Mouse (Mus musculus) cortical plate, adult 2 months (tissue): ENCODE data around the gene Pcca. TPM values are rescaled to one million over a fixed set of nuclear protein-coding genes. Genes with fewer than 3 reads are reported as not detected.
A peak's percentile ranks its signal among the peaks of the same experiment; 100 is the strongest.

ENCODE experiments used
- H3K27ac ChIP-seq: fragments of 200-500 bp; 2 replicates; pipeline ENCODE4 v1.5.1; 2012; ENCODE audit warnings: low read length, control low read depth, inconsistent platforms; ENCODE audit not compliant: insufficient read depth
- H3K4me1 ChIP-seq: fragments of 200-500 bp; 2 replicates; pipeline ENCODE4 v1.6.1; 2011; ENCODE audit warnings: low read length; ENCODE audit not compliant: control insufficient read depth, insufficient read depth
- H3K4me3 ChIP-seq: fragments of 200-500 bp; 2 replicates; pipeline ENCODE4 v1.5.1; 2011; ENCODE audit warnings: mild to moderate bottlenecking, low read length, control low read depth; ENCODE audit not compliant: insufficient read depth
- CTCF ChIP-seq: fragments of 200-500 bp; IDR thresholded peaks from 2 replicates; pipeline ENCODE4 v1.5.1; 2011; ENCODE audit warnings: mild to moderate bottlenecking, control low read depth, low read length; ENCODE audit not compliant: insufficient read depth; ENCODE audit errors: extremely low read depth
- POLR2A ChIP-seq: fragments of 200-500 bp; IDR thresholded peaks from 2 replicates; pipeline ENCODE4 v1.6.1; 2011; ENCODE audit warnings: mild to moderate bottlenecking, low read length, control low read depth; ENCODE audit not compliant: insufficient read depth; ENCODE audit errors: extremely low read depth
- polyA plus RNA-seq: library from polyadenylated mRNA; depleted of rRNA; stranded (reverse); fragments of >200 nt; gene quantifications from 2 replicates; pipeline ENCODE4 v1.2.3, GENCODE M21; 2012

Gene Pcca
- polyA plus RNA-seq, 1 experiment = 34.9 TPM

DNA sequence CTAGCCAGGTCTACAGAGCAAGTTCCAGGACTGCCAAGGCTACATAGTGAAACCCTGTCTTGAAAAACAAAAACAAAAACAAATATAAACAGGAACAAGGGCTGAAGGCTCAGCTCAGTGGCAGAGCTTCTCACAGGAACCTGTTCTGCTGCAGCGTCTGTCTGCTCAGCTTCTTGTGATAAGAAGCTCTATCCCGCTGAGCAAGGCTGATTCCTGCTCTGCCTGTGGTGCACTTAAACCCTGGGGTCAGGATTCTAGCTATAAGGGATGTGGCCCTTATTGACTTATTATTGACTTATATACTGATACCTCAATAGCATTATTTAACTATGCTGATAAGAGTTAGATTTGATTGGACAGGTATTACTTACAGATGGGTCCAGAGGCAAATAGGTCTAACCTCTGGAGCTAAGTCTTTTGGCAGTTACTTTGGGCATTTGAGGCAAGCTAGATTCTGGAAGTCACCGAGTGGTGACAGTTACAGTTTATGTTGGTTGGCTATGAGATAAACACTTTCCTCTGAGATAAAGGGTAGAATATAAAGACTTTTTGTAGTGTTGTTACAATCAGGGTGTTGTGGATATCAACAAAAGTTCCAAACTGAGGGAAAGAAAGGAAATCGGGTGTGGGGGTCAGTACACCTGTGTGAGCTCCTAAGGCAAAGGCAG, 331.5 kb downstream of the Pcca start:
- TF ChIP-seq POLR2A (no peak), CTCF (no peak)
- no peak overlapping the region for H3K4me3 ChIP-seq
- H3K27ac ChIP-seq = no peak overlapping the region
- H3K4me1 ChIP-seq = peaks cover 3% of the 10 kb centered on the region

DNA sequence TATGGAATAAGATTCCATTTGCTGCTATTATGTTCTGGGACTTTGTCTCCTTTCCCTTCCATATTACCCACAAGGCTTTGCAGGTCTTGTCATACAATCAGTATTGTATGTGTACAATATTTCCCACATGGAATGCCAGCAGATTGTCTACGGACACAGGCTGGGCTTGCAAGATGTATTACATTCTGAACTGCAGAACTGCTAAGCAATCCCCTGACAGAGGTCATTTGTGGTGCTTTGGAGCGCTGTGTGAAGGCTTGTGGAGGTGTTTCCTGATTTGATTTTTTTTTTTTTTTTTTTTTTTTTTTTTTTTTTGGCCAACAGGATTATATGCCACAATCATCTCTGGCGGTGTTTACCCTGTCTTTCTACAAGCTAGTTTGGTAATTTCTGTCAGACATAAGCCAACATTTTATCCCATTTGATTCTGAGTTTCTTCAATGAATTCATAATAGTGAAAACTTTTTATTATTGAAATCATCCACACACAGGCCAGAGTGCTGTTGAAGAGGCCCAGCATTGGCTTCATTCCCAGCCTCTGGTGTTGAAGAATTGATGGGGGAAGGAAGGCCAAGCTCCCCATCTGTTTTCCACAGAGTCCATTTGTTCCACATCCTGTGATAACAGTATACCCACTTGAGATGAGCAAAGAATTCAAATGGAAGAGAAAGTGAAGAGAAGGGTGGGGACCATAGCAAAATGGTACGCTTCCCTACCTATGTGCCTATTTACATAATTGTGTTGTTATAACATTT, 333.6 kb downstream of the Pcca start:
- H3K4me1 ChIP-seq = peaks cover 2% of the 10 kb centered on the region; the same call in 1 of the 2 replicates
- H3K27ac ChIP-seq = no peak overlapping the region
- no peak overlapping the region for H3K4me3 ChIP-seq
- no peak for TF ChIP-seq POLR2A
- no peak for TF ChIP-seq CTCF

DNA sequence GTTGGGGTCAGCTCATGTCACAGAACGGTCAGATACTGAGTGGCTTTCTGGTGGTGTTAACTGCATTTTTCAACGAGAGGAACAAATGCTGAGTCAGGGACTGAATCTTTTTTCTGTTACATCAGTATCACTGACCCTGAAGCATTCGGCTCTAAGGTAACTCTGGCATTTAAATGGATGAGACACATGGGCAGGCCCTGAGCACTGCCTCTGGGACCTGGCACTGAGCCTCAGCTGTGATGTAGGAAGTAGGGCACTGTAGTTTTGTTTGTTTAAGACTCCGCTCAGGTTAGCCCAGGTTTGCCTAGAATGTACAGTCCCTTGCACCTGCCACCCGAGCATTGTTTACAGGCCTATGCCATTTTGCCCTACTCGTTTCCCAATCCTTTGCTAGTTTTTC, 335.7 kb downstream of the Pcca start:
- Histone ChIP-seq H3K4me1 (peaks cover 2% of the 10 kb centered on the region; the same call in 1 of the 2 replicates), H3K4me3 (no peak overlapping the region), H3K27ac (no peak overlapping the region)
- TF ChIP-seq POLR2A (no peak), CTCF (no peak)

DNA sequence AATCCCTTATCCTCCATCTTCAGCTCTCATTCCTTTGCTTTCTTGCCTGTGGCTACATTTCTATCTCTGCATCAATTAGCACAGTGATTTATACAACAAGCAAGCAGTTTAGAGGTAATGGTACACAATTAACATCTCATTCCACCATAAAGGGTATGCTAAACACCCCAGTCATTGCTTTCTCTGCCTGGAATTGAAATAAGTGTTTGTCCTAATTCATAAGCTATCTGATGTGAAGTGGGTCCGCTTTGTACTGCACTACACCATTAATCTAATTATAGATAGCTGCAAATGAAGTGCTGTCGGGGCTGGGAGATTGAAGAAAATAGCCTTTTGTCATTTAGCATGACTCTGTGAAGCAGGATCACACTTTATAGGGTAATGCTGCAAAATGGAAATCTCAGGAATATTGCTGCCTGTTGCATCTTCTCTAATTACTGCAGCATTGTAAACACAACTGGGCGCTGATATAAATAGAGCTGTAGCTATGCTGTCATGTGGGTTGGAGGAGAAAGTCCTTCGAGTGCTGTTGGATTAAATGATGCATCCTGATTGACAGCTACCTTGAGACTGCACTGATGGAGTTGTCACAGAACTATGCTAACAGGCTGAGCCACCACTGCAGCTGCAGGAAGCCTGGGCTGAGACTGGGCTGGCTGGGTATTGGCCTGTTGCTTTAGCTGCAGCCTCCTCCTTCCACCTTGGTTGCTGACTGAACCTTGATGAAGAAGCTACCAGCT, 337.9 kb downstream of the Pcca start:
- Histone ChIP-seq H3K4me3 (no peak overlapping the region), H3K4me1 (peaks cover 2% of the 10 kb centered on the region; the same call in 1 of the 2 replicates), H3K27ac (no peak overlapping the region)
- TF ChIP-seq POLR2A (no peak), CTCF (no peak)

DNA sequence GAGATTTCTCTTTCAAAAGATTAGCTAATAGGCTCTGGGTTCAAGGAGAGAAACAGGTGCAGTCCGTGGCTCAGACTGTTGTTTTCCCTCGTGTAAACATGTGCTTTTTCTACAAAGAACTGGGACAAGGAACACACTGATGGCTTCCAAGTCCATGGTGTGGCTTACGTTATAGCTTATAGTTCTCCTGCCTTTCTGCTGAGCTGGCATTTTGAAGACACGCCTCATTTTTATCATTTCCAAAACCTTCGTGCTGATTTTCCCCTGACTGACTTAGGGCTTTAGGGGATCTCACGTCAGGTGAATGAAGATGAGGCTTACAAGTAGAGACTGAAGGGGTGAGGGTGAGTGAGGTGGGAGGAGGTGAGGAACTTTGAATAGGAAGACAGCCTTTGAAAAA, 338.5 kb downstream of the Pcca start:
- no peak for TF ChIP-seq CTCF
- TF ChIP-seq POLR2A = no peak
- peaks cover 2% of the 10 kb centered on the region; the same call in 1 of the 2 replicates for H3K4me1 ChIP-seq
- H3K4me3 ChIP-seq = no peak overlapping the region
- no peak overlapping the region for H3K27ac ChIP-seq

DNA sequence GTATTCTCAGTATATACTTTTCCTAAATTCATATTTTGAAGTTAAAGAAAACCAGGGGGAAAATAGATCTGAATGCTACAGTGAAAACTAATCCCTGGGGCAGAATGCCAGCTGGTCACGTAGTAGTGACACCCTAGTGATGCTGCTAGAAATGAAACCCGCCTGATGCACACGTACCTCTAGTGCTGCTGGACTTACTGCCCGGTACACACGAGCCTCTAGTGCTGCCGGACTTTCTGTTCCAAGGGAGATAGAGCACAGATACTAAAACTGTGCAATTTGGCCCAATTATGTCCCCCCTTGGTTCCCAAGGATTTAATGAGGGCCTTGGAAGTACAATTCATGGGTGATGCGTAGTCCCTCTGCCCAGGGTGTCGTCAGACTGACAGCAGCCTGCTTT, 340.9 kb downstream of the Pcca start:
- no peaks in the 10 kb centered on the region for H3K4me1 ChIP-seq
- peak overlapping the region; percentile 78; the same call in 1 of the 2 replicates for H3K27ac ChIP-seq
- TF ChIP-seq POLR2A (no peak), CTCF (no peak)
- H3K4me3 ChIP-seq = no peak overlapping the region

DNA sequence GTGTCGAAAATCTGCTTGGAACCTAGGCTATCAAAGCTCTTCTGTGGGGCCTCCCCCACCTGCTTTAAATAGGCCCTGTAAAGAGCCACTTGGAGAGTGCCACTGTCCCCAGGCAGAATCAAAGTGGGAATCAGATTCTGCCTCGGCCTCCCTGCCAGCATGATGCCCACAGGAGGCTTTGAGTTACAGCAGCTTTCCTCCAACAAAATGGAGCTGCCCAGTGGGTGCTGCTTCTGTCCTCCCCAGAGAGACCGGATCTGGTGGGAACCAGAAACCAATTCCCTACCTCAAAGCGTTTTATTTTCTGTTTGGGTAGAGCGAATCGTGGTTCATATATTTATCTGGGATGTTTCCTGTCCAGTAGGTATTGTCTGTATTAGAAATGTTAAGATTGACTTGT, 341.5 kb downstream of the Pcca start:
- Histone ChIP-seq H3K4me1 (no peaks in the 10 kb centered on the region), H3K4me3 (no peak overlapping the region), H3K27ac (0 out of 2 replicates have a peak overlapping the region, but pooled peaks have one; percentile 54)
- TF ChIP-seq CTCF = no peak
- no peak for TF ChIP-seq POLR2A

DNA sequence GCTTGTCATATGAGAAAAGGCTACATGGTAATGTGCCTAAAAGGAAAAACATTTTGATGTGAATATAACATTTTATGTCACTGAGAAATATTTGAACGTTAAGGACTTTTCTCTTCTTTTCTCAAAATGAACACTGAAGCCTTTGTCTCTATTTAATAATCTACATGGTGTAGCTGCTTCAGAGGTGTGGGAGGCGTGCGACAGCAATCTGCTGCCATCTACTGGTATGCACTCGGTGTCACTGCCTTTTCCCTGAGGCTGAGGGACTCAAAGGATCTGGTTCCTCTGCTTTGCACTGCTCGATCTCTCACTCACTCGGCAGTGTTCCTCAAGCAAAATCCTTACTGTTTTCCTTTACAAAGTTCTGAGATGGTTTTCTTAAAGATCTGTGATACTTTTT, 342.0 kb downstream of the Pcca start:
- Histone ChIP-seq H3K4me1 (no peaks in the 10 kb centered on the region), H3K4me3 (no peak overlapping the region), H3K27ac (no peak overlapping the region)
- TF ChIP-seq CTCF (peak; percentile 100), POLR2A (no peak)

DNA sequence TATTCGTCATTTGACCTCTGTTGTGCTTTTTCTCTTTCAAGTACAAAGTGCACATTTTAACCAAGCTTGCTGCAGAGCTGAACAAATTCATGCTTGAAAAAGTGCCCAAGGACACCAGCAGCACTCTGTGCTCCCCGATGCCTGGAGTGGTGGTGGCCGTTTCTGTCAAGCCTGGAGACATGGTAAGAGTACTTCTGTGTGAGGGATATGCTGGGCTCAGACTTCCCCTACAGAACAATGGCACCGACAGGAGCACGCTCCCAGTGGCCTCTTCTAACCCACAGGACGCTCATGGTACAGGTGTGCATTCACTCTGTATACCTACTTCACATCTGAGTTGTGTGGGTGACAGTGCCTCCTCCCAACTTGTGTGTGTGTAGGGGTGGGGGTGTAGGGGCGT, 342.6 kb downstream of the Pcca start:
- H3K4me3 ChIP-seq = no peak overlapping the region

DNA sequence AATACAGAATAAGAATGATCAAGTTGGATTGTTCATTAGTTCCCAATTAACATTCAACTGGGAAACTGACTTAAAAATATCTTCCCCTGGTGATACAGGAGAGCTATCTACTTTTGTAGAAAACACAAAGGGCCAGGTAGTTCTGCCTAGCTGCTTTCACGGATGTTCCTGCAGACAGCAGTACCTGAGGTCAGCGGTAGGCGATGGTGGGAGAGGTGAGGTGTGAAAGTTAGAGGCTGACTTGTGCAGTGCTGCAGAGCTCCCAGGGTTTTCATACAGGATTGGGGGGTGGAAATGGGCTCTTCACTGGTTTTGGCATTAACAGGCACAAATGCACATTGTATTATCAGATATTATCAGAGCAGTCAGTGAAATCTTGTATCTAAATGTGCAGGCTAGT, 343.7 kb downstream of the Pcca start:
- H3K4me3 ChIP-seq = no peak overlapping the region
- 0 out of 2 replicates have a peak, but pooled peaks cover 2% of the 10 kb centered on the region for H3K4me1 ChIP-seq
- no peak for TF ChIP-seq CTCF
- no peak for TF ChIP-seq POLR2A
- H3K27ac ChIP-seq = no peak overlapping the region

More for the DNA sequence above, 342.6 kb downstream of the Pcca start:
- TF ChIP-seq CTCF = no peak
- TF ChIP-seq POLR2A = no peak
- Histone ChIP-seq H3K27ac (no peak overlapping the region), H3K4me1 (0 out of 2 replicates have a peak, but pooled peaks cover under 1% of the 10 kb centered on the region)
